Mouse (Mus musculus): ENCODE measurements around the gene LTO1. TPM values are rescaled to one million over a fixed set of nuclear protein-coding genes. Genes with fewer than 3 reads are reported as not detected.
A peak's percentile ranks its signal among the peaks of the same experiment; 100 is the strongest.

Gene LTO1
- polyA plus RNA-seq, 1 experiment from 2014 or later: 23.3 TPM

DNA sequence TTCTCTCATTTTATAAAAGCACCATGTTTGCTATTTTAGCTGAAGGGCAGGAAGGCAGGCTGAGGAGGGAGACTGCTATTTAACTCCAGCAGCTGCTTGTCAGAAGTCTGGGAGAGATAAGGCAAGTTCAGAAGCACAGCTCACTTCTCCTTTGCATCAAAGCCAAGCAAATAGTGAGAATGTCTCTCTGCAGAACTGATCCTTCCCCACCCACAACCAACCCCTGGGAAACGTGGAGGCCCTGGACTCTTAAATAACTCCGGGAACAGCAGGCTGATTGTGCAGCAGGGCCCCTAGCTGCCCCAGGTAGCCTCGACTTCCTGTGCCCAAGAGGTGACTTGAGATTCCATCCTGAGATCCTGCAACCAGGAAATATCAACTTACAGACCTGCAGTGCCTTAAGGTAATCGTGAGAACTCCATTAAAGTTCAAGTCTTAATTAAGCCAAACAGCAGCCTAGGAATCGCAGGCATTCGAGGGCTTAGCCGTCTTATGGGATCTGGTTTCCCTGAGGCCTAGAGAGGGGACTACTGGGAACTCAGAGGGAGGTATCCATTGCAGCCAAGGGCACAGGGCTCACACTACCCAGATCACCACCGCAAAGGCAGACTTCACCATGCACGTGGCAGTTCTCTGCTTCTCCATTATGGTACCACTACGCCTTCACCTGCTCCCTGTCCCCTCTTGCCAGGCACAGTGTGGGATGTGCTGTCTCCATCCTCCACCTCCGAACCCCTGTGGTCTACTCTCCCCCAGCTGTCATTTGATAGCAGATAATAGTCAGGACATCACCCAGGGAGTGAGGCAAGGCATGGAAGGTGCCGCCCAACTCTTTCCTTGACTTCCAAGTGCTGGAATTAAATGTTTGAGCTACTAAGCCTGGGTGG is 43.9 kb downstream of the LTO1 start:
- Histone ChIP-seq H3K4me1 (ENCODE audit: insufficient read depth, low read depth, low read length) (no peaks in the 10 kb centered on the region), H3K9ac (replicated peaks; ENCODE audit: low read depth) (no peak overlapping the region), H3K9me3 (ENCODE audit: low read length) (no peaks in the 10 kb centered on the region), H3K4me2 (replicated peaks; ENCODE audit: low read depth, low read length) (no peak overlapping the region), H3K27ac (ENCODE audit: low read length) (no peak overlapping the region), H3K4me3 (ENCODE audit: low read depth, low read length) (no peak overlapping the region), H3K27me3 (replicated peaks; ENCODE audit: insufficient read depth, low read length) (no peaks in the 10 kb centered on the region), H3K36me3 (ENCODE audit: insufficient read depth, low read length) (no peaks in the 10 kb centered on the region)
- TF ChIP-seq EP300 (IDR thresholded peaks at IDR 0.05) (no peak), CTCF (IDR thresholded peaks at IDR 0.05) (no peak)
- ATAC-seq (no peak), DNase-seq (ENCODE audit: low spot score) (no peak)
- WGBS: 47% methylated on average over 12 of the region's 12 CpGs

DNA sequence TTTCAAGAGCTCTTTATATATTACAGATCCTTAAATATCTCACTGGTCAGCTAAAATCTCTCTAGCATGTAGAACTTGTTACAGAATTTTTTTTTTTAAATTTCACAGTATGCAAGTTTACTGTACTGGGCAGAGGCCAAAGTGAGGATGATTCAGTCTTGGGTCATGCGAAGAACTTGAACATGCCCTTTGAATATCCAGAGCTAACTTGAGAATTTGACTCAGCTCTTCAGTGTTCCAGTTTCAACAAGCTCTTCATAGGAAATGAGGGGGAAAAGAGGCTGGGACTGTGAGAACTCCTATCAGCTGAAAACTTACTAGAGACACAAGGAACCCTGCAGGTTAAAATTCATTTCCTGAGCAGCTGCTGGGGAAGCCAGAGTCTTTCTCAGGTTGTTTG is 49.0 kb downstream of the LTO1 start:
- H3K4me2 ChIP-seq (replicated peaks; ENCODE audit: low read depth, low read length): no peak overlapping the region
- H3K9ac ChIP-seq (replicated peaks; ENCODE audit: low read depth): no peak overlapping the region
- H3K4me3 ChIP-seq (ENCODE audit: low read depth, low read length): no peak overlapping the region
- no peaks in the 10 kb centered on the region; the same call in 1 of the 2 replicates for H3K4me1 ChIP-seq (ENCODE audit: insufficient read depth, low read depth, low read length)
- no peaks in the 10 kb centered on the region for H3K36me3 ChIP-seq (ENCODE audit: insufficient read depth, low read length)
- ATAC-seq (peak; percentile 73), DNase-seq (ENCODE audit: low spot score) (peak; percentile 70)
- H3K9me3 ChIP-seq (ENCODE audit: low read length): no peaks in the 10 kb centered on the region
- H3K27ac ChIP-seq (ENCODE audit: low read length): peak overlapping the region; percentile 20; the same call in 1 of the 2 replicates
- WGBS: 66% methylated on average over 1 of the region's 1 CpGs
- TF ChIP-seq EP300 (IDR thresholded peaks at IDR 0.05) (peak; percentile 85), CTCF (IDR thresholded peaks at IDR 0.05) (no peak)
- no peaks in the 10 kb centered on the region for H3K27me3 ChIP-seq (replicated peaks; ENCODE audit: insufficient read depth, low read length)

DNA sequence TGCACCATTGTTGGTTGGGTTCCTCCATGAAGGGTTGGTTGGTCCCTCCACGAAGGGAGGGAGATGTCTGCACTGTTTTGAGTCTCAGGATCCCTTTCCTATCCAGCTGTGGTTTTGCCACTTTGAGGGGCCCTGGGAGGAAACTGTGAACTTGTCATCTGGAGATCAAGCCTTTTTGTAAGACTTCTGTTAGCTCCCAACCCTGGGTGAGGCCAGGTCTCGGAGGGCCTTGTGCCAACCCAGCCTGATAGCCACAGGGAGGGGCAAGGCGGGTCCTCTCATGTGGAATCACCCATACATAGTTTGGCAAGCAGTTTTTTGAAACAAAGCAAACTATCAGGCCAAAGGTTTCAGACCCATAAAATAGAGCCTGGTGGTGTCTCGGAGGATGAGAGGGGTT is 49.4 kb downstream of the LTO1 start:
- WGBS: 76% methylated on average over 4 of the region's 4 CpGs
- peak overlapping the region; percentile 20; the same call in 1 of the 2 replicates for H3K27ac ChIP-seq (ENCODE audit: low read length)
- ATAC-seq (no peak), DNase-seq (ENCODE audit: low spot score) (no peak)
- no peak for TF ChIP-seq CTCF (IDR thresholded peaks at IDR 0.05)
- TF ChIP-seq EP300 (IDR thresholded peaks at IDR 0.05): no peak
- H3K36me3 ChIP-seq (ENCODE audit: insufficient read depth, low read length): no peaks in the 10 kb centered on the region
- no peak overlapping the region for H3K4me3 ChIP-seq (ENCODE audit: low read depth, low read length)
- H3K27me3 ChIP-seq (replicated peaks; ENCODE audit: insufficient read depth, low read length): no peaks in the 10 kb centered on the region
- no peak overlapping the region for H3K4me2 ChIP-seq (replicated peaks; ENCODE audit: low read depth, low read length)
- H3K4me1 ChIP-seq (ENCODE audit: insufficient read depth, low read depth, low read length): no peaks in the 10 kb centered on the region; the same call in 1 of the 2 replicates
- no peak overlapping the region for H3K9ac ChIP-seq (replicated peaks; ENCODE audit: low read depth)
- H3K9me3 ChIP-seq (ENCODE audit: low read length): no peaks in the 10 kb centered on the region

DNA sequence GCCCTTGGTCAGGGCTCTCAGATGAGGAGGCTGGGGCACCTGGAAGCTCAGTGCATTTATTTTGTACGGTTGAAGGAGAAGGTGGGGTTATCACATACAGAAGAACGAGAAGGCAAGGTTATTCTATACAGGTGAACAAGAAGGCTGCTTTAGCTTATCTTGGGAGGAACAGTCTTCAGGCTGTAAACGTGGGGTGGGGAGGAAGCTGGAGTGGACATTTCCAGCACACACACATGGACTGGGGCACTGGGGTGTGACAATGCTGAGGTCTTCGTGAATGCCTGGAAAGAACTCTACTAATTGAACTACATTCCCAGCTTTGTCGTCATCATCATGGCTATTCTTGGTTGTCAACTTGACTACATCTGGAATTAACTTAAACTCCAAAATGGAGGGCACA is 51.0 kb downstream of the LTO1 start:
- no peaks in the 10 kb centered on the region for H3K9me3 ChIP-seq (ENCODE audit: low read length)
- no peaks in the 10 kb centered on the region for H3K36me3 ChIP-seq (ENCODE audit: insufficient read depth, low read length)
- H3K27me3 ChIP-seq (replicated peaks; ENCODE audit: insufficient read depth, low read length): no peaks in the 10 kb centered on the region
- 70% methylated on average over 5 of the region's 5 CpGs for WGBS
- TF ChIP-seq CTCF (IDR thresholded peaks at IDR 0.05): no peak
- no peak for TF ChIP-seq EP300 (IDR thresholded peaks at IDR 0.05)
- H3K9ac ChIP-seq (replicated peaks; ENCODE audit: low read depth): no peak overlapping the region
- no peak overlapping the region for H3K4me2 ChIP-seq (replicated peaks; ENCODE audit: low read depth, low read length)
- H3K4me3 ChIP-seq (ENCODE audit: low read depth, low read length): no peak overlapping the region
- no peak overlapping the region for H3K27ac ChIP-seq (ENCODE audit: low read length)
- H3K4me1 ChIP-seq (ENCODE audit: insufficient read depth, low read depth, low read length): no peaks in the 10 kb centered on the region; the same call in 1 of the 2 replicates
- DNase-seq (ENCODE audit: low spot score) (no peak), ATAC-seq (no peak)

DNA sequence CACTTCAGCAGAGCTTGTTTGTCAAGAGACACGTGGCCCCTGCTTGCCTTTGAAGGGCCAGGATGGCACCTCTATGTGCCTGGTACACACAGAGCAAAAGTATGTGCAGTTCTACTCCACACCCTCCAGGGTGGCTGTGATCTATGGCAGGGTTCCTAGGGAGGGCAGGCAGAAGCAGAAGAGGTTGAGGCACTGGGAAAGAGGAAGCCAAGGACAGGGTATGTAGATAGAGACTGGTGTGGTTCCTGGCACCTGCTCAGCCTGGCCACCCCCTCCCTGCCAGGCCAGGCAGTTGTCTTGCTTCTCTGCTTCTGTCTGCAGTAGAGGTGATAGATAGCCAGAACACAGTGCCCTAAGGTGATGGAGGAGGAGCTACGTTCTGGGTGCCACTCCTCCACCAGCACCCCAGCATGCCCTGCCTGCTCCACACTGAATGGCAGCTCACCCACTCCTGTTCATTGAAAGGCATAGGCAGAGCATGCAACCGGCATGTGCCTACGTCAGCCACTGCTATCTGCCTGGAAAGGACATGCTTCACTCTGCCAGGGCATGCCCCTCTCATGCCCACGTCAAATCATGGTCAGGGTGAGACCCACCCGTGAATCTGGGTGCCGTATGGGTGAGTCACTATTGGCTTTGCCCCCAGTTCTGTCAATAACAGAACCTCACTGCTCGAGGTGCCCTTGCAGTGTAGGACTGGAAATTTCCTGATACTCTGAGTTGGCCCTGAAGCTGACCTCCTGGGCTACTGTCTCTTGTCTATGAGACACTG is 56.3 kb downstream of the LTO1 start:
- no peaks in the 10 kb centered on the region for H3K4me1 ChIP-seq (ENCODE audit: insufficient read depth, low read depth, low read length)
- no peak overlapping the region for H3K27ac ChIP-seq (ENCODE audit: low read length)

DNA sequence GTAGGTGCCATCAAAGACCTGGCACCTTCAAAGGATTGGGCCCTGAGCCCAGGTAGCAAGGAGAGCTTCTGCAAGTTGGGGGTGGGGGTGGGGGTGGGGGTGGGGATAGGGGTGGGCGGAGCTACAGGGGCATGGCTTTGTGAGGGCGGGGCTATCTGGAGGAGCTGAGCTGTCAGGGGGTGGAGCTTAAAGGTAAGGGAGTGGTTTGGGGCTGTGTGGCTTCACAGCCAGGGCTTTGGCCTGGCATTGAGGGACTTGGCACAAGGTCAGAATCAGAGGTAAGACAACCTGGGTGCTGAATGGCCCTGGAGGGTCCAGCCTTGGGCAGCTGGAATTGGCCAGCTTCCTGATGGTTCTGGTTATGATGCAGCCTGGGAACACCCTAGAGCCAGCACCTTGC is 56.9 kb downstream of the LTO1 start:
- WGBS: 50% methylated on average over 2 of the region's 2 CpGs

More for the DNA sequence above, 56.3 kb downstream of the LTO1 start:
- H3K9ac ChIP-seq (replicated peaks; ENCODE audit: low read depth): no peak overlapping the region
- no peak for TF ChIP-seq EP300 (IDR thresholded peaks at IDR 0.05)
- TF ChIP-seq CTCF (IDR thresholded peaks at IDR 0.05): no peak
- DNase-seq (ENCODE audit: low spot score): peak; percentile 44
- no peak overlapping the region for H3K4me2 ChIP-seq (replicated peaks; ENCODE audit: low read depth, low read length)
- no peak overlapping the region for H3K4me3 ChIP-seq (ENCODE audit: low read depth, low read length)
- H3K27me3 ChIP-seq (replicated peaks; ENCODE audit: insufficient read depth, low read length): no peaks in the 10 kb centered on the region
- H3K9me3 ChIP-seq (ENCODE audit: low read length): no peaks in the 10 kb centered on the region
- no peaks in the 10 kb centered on the region for H3K36me3 ChIP-seq (ENCODE audit: insufficient read depth, low read length)
- ATAC-seq: peak; percentile 59
- WGBS: 61% methylated on average over 8 of the region's 8 CpGs

More for the DNA sequence above, 56.9 kb downstream of the LTO1 start:
- H3K4me2 ChIP-seq (replicated peaks; ENCODE audit: low read depth, low read length): no peak overlapping the region
- no peak overlapping the region for H3K27ac ChIP-seq (ENCODE audit: low read length)
- H3K9ac ChIP-seq (replicated peaks; ENCODE audit: low read depth): no peak overlapping the region
- H3K27me3 ChIP-seq (replicated peaks; ENCODE audit: insufficient read depth, low read length): no peaks in the 10 kb centered on the region
- no peak for DNase-seq (ENCODE audit: low spot score)
- ATAC-seq: no peak
- H3K4me3 ChIP-seq (ENCODE audit: low read depth, low read length): no peak overlapping the region
- no peaks in the 10 kb centered on the region for H3K36me3 ChIP-seq (ENCODE audit: insufficient read depth, low read length)
- no peaks in the 10 kb centered on the region for H3K4me1 ChIP-seq (ENCODE audit: insufficient read depth, low read depth, low read length)
- no peaks in the 10 kb centered on the region for H3K9me3 ChIP-seq (ENCODE audit: low read length)
- TF ChIP-seq CTCF (IDR thresholded peaks at IDR 0.05) (no peak), EP300 (IDR thresholded peaks at IDR 0.05) (no peak)
